Mouse (Mus musculus) limb, embryonic 12.5 days (tissue): ENCODE data around the gene 4933417A18Rik. TPM values are rescaled to one million over a fixed set of nuclear protein-coding genes. Genes with fewer than 3 reads are reported as not detected.
A peak's percentile ranks its signal among the peaks of the same experiment; 100 is the strongest.
"Not testable (repeated sequence)": the region's sequence is repeated elsewhere in the genome, so short reads cannot be mapped to it uniquely, and the experiment has no call there.

Source experiments
- ATAC-seq: fragments of 200-750 bp; cut with Nextera tagmentation; 2 replicates; pipeline ENCODE4 v1.8.0; 2017; ENCODE audit warnings: low read depth, moderate TSS enrichment; ENCODE audit not compliant: insufficient number of reproducible peaks, insufficient read depth, low FRiP score, low TSS enrichment
- H3K27ac ChIP-seq: fragments of 300-500 bp; sonication (generic); 2 replicates; pipeline ENCODE4 v1.5.1; 2016; ENCODE audit warnings: mild to moderate bottlenecking, moderate library complexity
- H3K27me3 ChIP-seq: fragments of 300-500 bp; sonication (generic); 2 replicates; pipeline ENCODE4 v1.6.1; 2016; ENCODE audit warnings: mild to moderate bottlenecking, moderate library complexity
- H3K36me3 ChIP-seq: fragments of 300-500 bp; sonication (generic); 2 replicates; pipeline ENCODE4 v1.6.1; 2016; ENCODE audit warnings: mild to moderate bottlenecking, moderate library complexity
- H3K4me1 ChIP-seq: fragments of 300-500 bp; sonication (generic); replicated peaks from 2 replicates; pipeline ENCODE4 v1.6.1; 2016
- H3K4me2 ChIP-seq: fragments of 300-500 bp; sonication (generic); 2 replicates; pipeline ENCODE4 v1.6.1; 2016; ENCODE audit warnings: mild to moderate bottlenecking, moderate library complexity
- H3K4me3 ChIP-seq: fragments of 300-500 bp; sonication (generic); replicated peaks from 2 replicates; pipeline ENCODE4 v1.5.1; 2016; ENCODE audit warnings: mild to moderate bottlenecking
- H3K9ac ChIP-seq: fragments of 300-500 bp; sonication (generic); replicated peaks from 2 replicates; pipeline ENCODE4 v1.6.1; 2016; ENCODE audit warnings: mild to moderate bottlenecking, moderate library complexity
- H3K9me3 ChIP-seq: fragments of 300-500 bp; sonication (generic); 2 replicates; pipeline ENCODE4 v1.6.1; 2016; ENCODE audit warnings: mild to moderate bottlenecking, moderate library complexity
- WGBS: fragments of 180-500 bp; shearing (Covaris S2); methylation state at CpG from one replicate; pipeline ENCODE4 v1.1.7; 2016; 5-methylcytosine and 5-hydroxymethylcytosine counted together
- polyA plus RNA-seq: library from polyadenylated mRNA; unstranded; fragments of >200 nt; fragmentation: Nextera tagmentation; extraction: Ambion mirVana; gene quantifications from 2 replicates; pipeline ENCODE4 v1.2.1, GENCODE M21; 2016

4933417A18Rik gene
- polyA plus RNA-seq, 1 experiment from 2014 or later = not detected

DNA sequence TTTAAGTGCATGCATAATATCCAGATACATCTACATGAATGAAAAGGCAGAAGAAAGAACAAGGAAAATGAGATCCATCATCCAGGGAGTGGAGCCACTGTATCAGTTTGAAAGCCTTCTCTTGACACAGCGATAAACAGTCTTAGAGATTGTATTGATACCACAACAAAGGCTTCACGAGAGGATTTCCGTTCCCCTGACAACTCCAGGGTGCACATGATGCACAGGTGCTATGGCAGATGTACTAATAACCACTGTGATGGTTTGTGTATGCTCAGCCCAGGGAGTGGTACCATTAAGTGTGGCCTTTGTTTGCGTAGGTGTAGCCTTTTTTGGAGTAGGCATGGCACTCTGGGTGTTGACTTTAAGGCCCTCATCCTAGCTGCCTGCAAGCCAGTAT, 32.7 kb downstream of the 4933417A18Rik start:
- ATAC-seq = no peak
- no peaks in the 10 kb centered on the region for H3K27me3 ChIP-seq

DNA sequence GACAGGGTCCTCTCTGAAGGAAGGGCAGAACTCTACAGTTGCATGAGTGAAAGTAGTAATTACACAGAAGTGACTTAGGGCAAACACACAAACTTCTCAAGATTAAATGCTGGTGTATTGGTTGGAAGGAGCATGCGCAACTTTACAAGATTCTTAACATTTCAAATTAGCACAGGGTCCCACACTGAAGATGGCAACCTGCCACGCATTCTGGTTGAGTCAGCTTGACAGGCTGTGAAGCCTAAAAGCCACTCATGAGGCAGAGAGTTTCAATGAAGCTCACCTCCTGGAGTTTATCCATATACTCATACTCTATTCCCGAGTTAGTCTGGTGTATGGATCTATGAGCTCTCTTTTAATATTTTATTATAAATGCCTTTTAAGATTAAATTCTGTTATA, 33.9 kb downstream of the 4933417A18Rik start:
- not testable (repeated sequence) for H3K4me2 ChIP-seq, H3K36me3 ChIP-seq, H3K9me3 ChIP-seq, H3K4me1 ChIP-seq, H3K27ac ChIP-seq, H3K4me3 ChIP-seq, H3K27me3 ChIP-seq, H3K9ac ChIP-seq, ATAC-seq
- WGBS = 80% methylated on average over 3 of the region's 3 CpGs

More for the DNA sequence above, 32.7 kb downstream of the 4933417A18Rik start:
- H3K4me3 ChIP-seq = no peak overlapping the region
- no peak overlapping the region for H3K4me2 ChIP-seq
- no peaks in the 10 kb centered on the region for H3K9me3 ChIP-seq
- H3K27ac ChIP-seq = no peak overlapping the region
- no peaks in the 10 kb centered on the region for H3K36me3 ChIP-seq
- no peak overlapping the region for H3K9ac ChIP-seq
- H3K4me1 ChIP-seq = no peaks in the 10 kb centered on the region
- WGBS = 88% methylated on average over 4 of the region's 4 CpGs

DNA sequence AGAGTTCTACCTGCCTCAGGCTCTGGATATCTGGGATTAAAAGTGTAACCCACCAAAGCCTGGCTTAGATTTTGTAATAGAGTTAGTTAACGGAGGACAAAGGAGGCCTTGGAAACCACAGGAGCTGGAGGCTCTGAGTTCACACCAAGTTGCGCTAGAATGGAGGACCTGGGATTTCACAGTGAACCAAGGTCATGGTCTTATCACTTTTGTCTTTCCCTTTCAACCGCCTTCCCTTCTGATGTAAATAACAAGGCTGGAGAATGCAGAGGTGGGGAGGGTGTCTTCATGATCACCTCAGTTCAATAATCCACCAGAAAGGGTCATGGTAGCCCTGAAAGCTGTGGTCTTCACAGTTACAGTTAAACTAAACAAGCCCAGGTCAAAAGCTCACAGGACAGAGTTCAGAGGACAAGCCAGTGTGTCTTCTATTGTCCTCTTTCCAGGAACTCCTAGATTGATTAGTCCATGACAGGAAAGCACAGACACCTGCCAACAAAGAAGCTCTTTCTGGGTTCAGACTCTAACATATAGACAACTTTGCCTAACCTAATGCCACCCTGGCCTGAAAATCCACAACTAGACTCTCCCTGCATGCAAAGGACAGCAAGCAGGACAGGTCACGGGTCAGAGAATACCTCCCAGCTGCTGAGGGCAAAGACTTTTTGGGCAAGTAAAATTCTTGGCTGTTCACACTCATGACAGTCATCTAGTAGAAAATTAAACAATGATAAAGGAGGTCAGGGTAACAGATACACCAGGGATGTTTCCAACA, 37.0 kb downstream of the 4933417A18Rik start:
- peaks cover 7% of the 10 kb centered on the region for H3K4me1 ChIP-seq

DNA sequence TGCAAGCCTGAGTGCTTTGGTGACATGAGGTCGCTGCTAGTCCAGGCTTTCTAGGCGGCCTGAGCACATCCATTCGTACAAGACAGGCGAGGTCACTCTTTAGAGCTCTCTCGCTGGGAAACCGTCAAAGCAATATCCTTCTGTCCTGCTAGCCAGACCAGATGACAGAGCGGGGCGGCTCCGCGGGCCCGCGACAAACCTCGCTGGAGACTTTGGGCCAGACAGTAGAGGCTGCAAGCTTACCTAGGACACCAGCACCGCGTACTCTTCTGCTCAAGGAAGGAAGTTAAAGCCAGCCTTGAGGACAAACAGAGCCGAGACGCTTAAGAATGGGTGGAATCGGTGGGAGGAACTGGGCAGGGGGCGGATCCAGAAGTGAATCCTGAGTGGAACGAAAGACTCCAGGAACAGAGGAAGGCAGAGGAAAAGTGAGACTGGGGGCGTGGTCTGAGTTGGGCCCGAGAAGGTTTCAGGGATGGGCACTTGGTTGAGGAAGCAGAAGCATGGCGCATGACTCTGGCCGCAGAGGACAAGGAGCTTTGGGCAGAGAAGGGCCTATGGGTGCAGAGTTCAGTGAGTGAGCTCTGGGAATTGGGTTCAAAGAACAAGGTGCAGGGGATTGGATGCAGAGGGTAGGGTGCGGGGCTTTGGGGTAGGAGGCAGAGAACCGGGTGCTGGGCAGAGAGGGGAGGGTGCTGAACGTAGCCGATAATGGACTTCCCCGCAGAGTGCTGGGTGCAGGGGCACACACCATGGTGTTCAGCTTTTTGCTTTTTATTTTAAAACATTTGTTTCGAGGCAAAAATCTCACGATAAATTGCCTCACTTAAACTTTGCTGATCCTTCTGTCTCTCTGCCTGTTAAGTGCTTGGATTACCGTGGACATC, 39.5 kb downstream of the 4933417A18Rik start, which contains the start of gene Eci3:
Gene Eci3, minus strand, starts transcription at position 300 of the 887 bp plus-strand sequence.
- H3K4me1 ChIP-seq = peaks cover 7% of the 10 kb centered on the region
- peaks cover 34% of the 10 kb centered on the region for H3K27me3 ChIP-seq
- ATAC-seq = peak; percentile 71
- peak within 1 kb of the TSS; percentile 82 for H3K4me2 ChIP-seq
- H3K36me3 ChIP-seq = no peaks in the 10 kb centered on the region
- WGBS = 3% methylated on average over 32 of the region's 32 CpGs
- no peak within 1 kb of the TSS; the same call in 1 of the 2 replicates for H3K9ac ChIP-seq
- no peaks in the 10 kb centered on the region for H3K9me3 ChIP-seq
- H3K27ac ChIP-seq = no peak within 1 kb of the TSS
- peak within 1 kb of the TSS; percentile 47 for H3K4me3 ChIP-seq

More for the DNA sequence above, 37.0 kb downstream of the 4933417A18Rik start:
- WGBS = 82% methylated on average over 4 of the region's 4 CpGs
- Histone ChIP-seq H3K9me3 (no peaks in the 10 kb centered on the region), H3K27me3 (peaks cover 32% of the 10 kb centered on the region), H3K4me3 (no peak overlapping the region), H3K36me3 (no peaks in the 10 kb centered on the region), H3K4me2 (no peak overlapping the region), H3K9ac (no peak overlapping the region), H3K27ac (no peak overlapping the region)
- ATAC-seq = no peak

DNA sequence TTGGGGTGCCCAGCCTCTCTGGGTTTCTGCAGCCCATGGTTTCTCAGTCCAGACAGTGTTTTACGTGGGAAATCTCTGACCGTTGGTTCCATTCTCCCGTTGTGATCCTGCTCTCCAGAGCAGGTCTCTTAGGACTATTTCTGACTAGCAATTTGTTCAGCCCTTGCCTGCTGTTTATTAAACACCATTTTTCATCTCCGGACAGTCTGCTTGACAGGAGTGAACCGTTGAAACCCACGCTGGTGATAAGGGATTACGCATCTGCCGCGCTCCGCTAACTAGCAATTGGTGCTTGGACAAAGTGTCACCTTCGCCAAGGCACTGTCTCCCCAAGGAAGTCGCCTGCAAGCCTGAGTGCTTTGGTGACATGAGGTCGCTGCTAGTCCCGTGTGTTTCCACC, 40.2 kb downstream of the 4933417A18Rik start:
- H3K9ac ChIP-seq = no peak overlapping the region
- no peak for ATAC-seq
- H3K4me1 ChIP-seq = peaks cover 7% of the 10 kb centered on the region
- H3K9me3 ChIP-seq = no peaks in the 10 kb centered on the region
- H3K27ac ChIP-seq = no peak overlapping the region
- peaks cover 34% of the 10 kb centered on the region for H3K27me3 ChIP-seq
- peak overlapping the region; percentile 82 for H3K4me2 ChIP-seq
- H3K36me3 ChIP-seq = no peaks in the 10 kb centered on the region
- peak overlapping the region; percentile 47 for H3K4me3 ChIP-seq
- WGBS = 5% methylated on average over 14 of the region's 14 CpGs

DNA sequence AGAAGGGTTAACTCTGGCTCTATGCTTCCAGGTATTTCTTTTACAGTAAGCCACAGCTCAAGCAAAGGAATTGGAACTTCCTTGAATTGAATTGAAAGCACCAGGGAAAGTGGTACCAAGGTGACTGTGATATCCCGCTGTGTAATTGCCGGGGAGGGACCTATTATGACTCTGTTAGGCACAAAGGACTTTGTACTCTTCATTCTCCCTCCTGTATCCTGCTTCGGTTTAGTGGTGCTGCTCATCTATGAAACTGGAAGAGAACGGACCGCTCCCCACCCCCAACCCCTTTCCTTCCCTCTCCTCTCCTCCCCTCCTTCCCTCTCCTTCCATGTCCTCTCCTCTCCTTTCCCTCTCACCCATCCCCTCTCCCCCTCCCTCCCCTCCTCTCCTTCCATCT, 40.7 kb downstream of the 4933417A18Rik start:
- Histone ChIP-seq H3K4me3 (peak overlapping the region; percentile 47), H3K9ac (no peak overlapping the region), H3K9me3 (no peaks in the 10 kb centered on the region), H3K27ac (no peak overlapping the region), H3K36me3 (no peaks in the 10 kb centered on the region), H3K27me3 (peaks cover 34% of the 10 kb centered on the region), H3K4me1 (peaks cover 7% of the 10 kb centered on the region), H3K4me2 (peak overlapping the region; percentile 82)
- ATAC-seq = no peak
- WGBS = 9% methylated on average over 5 of the region's 5 CpGs

DNA sequence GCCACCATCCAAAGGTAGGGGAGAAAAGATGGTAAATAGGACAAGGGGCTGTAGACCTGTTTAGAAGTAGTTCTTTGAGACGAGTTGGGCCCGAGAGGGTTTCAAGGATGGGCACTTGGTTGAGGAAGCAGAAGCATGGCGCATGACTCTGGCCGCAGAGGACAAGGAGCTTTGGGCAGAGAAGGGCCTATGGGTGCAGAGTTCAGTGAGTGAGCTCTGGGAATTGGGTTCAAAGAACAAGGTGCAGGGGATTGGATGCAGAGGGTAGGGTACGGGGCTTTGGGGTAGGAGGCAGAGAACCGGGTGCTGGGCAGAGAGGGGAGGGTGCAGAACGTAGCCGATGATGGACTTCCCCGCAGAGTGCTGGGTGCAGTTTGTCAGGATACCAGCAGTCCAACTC, 41.4 kb downstream of the 4933417A18Rik start:
- peaks cover 34% of the 10 kb centered on the region for H3K27me3 ChIP-seq
- not testable (repeated sequence) for H3K4me3 ChIP-seq, ATAC-seq, H3K27ac ChIP-seq, H3K9me3 ChIP-seq, H3K9ac ChIP-seq, H3K4me1 ChIP-seq, H3K4me2 ChIP-seq, H3K36me3 ChIP-seq
- WGBS = 67% methylated on average over 9 of the region's 9 CpGs

DNA sequence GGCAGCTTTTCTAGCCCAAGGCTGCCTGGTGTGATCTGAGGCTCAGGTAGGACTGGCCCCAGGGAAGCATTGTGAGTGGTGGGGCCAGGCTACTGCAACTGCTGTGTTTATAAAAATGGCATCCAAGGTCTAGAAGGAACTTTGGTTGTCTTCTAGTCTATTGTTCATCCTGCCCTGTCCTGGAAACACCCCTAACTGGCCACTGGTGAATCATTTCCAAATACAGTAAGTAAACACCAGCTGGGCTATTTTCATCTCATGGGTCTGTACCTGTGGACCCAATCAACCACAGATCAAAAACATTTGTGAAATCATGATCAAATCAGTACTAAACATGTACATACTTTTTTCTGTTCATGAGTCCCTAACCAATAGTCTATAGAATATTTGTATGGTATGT, 48.2 kb downstream of the 4933417A18Rik start:
- H3K27ac ChIP-seq = not testable (repeated sequence)

DNA sequence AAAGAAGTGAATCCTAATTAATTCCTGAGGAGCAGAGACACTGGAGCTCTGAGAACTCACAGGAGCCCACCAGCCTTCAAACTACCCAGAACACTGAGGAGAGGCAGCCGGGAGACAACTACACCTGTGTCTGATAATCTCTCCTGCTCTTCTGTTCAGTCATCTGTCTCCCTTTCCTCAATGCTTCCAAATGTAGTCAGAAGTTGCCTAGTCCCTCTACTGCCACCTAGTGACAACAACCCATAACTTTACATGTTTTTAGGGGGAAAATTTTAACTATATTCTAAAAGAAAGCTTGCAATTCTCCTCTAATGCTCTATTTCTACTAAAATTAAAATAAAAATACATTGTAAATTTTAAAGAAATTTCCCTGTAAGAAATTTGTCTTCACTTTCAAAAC, 48.9 kb downstream of the 4933417A18Rik start:
- 38% methylated on average over 1 of the region's 1 CpGs for WGBS
- Histone ChIP-seq H3K27me3 (no peaks in the 10 kb centered on the region), H3K4me1 (no peaks in the 10 kb centered on the region), H3K4me3 (no peak overlapping the region), H3K4me2 (no peak overlapping the region), H3K36me3 (peaks cover 21% of the 10 kb centered on the region), H3K27ac (no peak overlapping the region), H3K9me3 (no peaks in the 10 kb centered on the region), H3K9ac (no peak overlapping the region)
- no peak for ATAC-seq

More for the DNA sequence above, 48.2 kb downstream of the 4933417A18Rik start:
- not testable (repeated sequence) for H3K9me3 ChIP-seq, H3K4me2 ChIP-seq, H3K27me3 ChIP-seq, H3K9ac ChIP-seq, ATAC-seq, H3K4me1 ChIP-seq, H3K4me3 ChIP-seq
- H3K36me3 ChIP-seq = peaks cover 14% of the 10 kb centered on the region

DNA sequence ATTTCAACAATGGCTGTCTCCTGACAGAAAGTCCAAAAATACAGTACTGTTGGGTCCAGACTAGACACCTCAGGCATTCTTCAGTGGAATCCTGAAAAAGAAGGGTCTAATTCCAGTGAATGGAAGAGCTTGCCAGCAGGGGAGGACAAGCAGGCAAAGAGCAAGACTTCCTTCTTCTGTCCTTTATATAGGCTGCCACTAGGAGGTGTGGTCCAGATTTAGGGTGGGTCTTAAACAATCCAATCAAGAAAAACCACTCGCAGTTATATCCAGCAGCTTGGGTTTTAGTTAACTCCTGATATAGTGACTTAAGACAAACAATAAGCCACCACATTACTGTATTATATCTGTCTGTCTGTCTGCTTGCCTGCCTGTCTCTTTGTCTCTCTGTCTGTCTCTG, 49.6 kb downstream of the 4933417A18Rik start:
- H3K9me3 ChIP-seq = no peaks in the 10 kb centered on the region
- H3K4me3 ChIP-seq = no peak overlapping the region
- ATAC-seq = no peak
- H3K9ac ChIP-seq = no peak overlapping the region
- H3K4me1 ChIP-seq = no peaks in the 10 kb centered on the region
- H3K36me3 ChIP-seq = peaks cover 27% of the 10 kb centered on the region
- WGBS = 45% methylated on average over 1 of the region's 1 CpGs
- no peaks in the 10 kb centered on the region for H3K27me3 ChIP-seq
- H3K4me2 ChIP-seq = no peak overlapping the region
- H3K27ac ChIP-seq = no peak overlapping the region

DNA sequence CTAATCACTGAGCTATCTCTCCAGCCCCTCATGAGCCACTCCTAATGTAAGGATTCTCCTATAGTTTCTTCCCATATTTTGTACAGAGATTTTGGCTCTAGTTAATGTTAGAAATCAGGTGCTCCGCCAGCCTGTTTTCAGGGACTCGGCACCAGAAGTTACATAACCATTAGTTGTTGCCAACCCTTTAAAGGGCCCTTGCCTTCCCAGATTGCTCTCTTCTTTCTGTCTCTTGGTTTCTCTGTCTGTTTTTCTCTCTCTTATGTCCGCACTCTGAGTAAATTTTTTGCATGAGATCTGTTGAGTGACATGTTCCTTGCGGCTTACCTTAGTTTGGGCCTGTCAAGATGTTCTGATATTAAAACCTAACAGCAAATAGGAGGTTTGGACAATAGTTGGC, 51.9 kb downstream of the 4933417A18Rik start:
- H3K9ac ChIP-seq = no peak overlapping the region
- H3K4me2 ChIP-seq = no peak overlapping the region
- peaks cover 50% of the 10 kb centered on the region for H3K36me3 ChIP-seq
- no peaks in the 10 kb centered on the region for H3K9me3 ChIP-seq
- 96% methylated on average over 4 of the region's 4 CpGs for WGBS
- ATAC-seq = no peak
- no peaks in the 10 kb centered on the region for H3K27me3 ChIP-seq
- H3K27ac ChIP-seq = no peak overlapping the region
- no peaks in the 10 kb centered on the region for H3K4me1 ChIP-seq
- no peak overlapping the region for H3K4me3 ChIP-seq
